Mouse (Mus musculus) monocyte, adult 2 months (primary cell): Measurements from ENCODE around the gene Isoc2b.
"Not testable (repeated sequence)": the region's sequence is repeated elsewhere in the genome, so short reads cannot be mapped to it uniquely, and the experiment has no call there.

Experiments used
- DNase-seq, 2 experiments: peaks; one replicate each; pipeline ENCODE4 v3.0.0; 2022; ENCODE audit warnings: low spot score in 2 of 2, low read depth in 1 of 2

The Isoc2b gene

GRCm38 (mm10) chr7:4866631-4867180, 3.4 kb downstream of the Isoc2b start:
- DNase-seq = no peak

DNA sequence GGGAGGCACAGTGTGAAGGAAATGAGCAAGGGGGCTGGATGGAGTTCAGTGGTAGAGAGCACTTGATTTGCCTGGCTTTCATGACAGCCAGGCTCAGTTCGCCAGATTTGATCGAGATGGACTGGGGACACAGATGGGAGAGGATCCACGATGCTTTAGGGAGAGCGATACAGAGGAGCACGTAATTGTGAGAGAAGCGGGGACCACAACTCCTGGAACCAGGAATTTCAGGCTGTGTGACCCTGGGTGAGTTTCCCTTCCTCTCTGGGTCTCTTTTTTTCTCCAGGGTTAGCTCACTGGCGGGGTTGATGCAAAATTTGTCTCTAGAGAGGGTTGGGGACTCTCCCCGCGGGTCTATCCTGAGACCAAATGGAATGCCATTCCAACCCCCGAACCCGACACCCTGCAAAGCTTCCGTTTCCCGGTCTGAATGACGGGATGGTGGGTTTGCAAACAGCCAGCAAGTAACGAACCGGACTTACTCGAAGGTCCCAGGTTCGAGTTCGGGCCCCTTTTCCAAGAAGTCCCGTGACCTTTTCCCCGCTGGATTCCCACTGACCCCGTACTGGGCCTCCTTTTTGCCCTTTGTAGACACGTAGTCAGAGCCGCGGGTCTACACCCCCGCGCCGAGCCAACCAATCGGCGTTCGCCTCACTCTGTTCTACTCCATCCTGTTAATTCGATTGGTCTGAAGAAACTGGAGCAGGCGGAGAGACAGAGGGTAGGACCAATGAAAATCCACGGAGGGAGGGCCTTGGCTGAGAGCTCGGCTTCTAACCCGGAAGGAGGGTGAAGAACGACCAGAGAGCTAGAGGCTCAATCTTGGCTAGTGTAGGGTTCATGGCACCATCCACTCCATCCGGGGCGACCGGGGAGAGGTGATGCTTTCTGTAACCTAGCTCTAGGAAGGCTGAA, 4.2 kb downstream of the Isoc2b start:
- peak; percentile 86 to 87 for DNase-seq

DNA sequence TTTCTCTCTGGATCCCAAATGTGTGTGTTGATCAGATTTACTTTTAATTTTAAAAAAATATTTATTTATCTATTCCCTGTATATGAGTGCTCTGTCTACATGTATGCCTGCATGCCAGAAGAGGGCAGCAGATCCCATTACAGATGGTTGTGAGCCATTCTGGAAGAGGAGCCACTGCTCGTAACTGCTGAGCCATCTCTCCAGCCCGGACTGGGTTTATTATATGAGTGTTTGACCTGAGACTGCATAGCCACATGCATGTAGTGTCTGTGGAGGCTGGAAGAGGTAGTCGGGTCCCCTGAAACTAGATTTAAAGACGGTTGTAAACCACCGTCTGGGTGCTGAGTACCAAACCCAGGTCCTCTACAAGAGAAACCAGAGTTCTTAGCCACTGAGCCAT, 5.0 kb downstream of the Isoc2b start:
- DNase-seq = peak; percentile 18 to 21

GRCm38 (mm10) chr7:4864130-4864845, 5.8 kb downstream of the Isoc2b start:
- DNase-seq = no peak

DNA sequence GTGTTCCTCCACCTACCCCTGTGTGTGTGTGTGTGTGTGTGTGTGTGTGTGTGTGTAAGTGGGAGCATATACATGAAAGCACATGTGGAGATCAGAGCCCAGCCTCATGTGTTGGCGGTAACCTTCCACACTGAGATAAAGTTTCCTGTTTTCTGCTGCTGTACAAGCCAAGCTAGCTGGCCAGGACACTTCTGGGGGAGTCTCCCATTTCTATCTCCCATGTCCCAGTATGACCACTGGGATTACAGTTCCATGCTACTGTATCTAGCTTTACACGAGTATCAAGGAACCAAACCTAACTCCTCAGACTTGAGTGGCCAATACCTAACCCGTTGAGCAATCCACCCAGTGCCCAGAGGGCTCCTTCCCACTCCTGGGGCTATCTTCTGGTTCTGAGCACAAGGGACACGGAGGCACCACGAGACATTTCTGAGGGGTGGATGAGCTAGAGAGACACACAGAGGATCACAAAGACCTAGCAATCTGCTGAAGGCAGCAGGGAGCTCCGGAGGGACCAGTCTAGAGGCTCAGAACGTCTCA, 6.4 kb downstream of the Isoc2b start:
- DNase-seq = no peak

GRCm38 (mm10) chr7:4863041-4863440, 7.0 kb downstream of the Isoc2b start:
- DNase-seq = no peak

- DNase-seq = not testable (repeated sequence)
Measured at GRCm38 (mm10) chr7:4860926-4861325, 9.1 kb downstream of the Isoc2b start.

DNA sequence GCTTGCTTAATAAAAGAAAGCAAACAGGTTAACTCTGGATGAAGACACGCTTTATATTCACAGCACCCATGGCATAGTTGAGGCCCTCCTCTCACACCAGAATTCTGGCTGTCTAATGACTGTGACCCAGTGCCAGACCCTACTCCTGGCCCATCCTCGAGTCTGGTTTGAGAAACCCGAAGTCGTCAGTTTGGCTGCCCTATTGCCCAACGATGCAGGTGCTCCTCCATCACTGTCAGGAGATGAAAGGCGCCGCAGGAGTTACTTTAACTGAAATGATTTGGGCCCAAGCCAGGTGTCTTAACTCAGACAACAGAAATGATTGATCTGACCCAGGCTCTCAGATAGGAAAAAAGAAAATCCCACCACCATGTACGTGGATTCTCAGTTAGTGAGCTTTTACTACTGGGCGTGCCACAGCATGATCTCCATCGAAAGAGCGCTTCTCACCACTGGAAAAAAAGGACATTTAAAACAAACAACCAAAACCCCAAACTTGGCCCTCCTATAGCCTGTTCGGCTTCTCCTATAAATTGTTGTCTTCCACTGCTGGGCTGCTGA, 10.6 kb downstream of the Isoc2b start:
- no peak for DNase-seq

DNA sequence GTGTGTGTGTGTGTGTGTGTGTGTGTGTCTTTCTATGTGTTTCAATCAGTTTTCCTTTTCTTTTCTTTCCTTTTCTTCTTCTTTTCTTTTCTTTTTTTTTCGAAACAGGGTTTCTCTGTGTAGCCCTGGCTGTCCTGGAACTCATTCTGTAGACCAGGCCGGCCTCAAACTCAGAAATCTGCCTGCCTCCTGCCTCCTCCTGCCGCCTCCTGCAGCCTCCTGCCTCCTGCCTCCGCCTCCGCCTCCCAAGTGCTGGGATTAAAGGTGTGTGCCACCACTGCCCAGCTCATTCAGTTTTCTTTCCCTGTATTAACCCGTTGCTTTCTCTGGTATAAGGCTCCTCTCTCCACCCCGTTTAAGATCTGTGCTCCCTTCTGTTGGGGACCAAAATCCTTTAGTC, 12.7 kb downstream of the Isoc2b start:
- no peak for DNase-seq

GRCm38 (mm10) chr7:4856508-4856907, 13.6 kb downstream of the Isoc2b start:
- DNase-seq = no peak

GRCm38 (mm10) chr7:4853613-4854012, 16.4 kb downstream of the Isoc2b start:
- DNase-seq = no peak

- no peak for DNase-seq
Measured at GRCm38 (mm10) chr7:4851315-4851688, 18.8 kb downstream of the Isoc2b start.

DNA sequence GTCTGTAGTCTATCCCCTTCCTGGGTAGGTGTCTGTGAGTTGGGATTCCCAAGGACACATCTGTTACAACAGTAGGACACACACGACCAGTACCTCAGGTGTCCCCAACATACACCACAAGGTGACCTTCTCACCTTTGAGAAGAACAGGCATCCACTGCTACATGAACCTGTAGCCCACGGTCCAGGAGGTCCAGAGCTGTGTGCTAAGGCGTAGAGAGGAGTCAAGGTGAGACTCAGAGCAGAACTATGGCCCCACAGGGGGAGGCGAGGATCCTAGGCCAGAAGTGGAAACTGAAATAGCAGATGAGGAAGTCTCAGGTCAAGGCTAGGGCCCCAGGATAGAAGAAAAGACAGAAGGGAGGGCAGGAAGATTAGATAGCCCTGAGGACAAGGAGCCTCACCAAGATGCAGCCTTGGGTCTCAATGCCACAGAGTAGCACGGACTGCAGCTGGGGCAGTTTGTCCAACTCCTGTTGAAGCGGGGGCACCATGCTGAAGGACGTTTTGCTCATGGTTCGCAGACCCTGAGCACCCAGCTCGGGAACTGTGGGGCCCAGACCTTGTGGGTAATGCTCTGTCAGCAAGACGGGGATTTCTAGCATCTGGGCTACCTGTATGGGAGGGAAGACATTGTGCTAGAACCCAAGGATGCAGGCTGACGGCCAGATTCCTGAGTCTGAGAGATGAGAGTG, 19.3 kb downstream of the Isoc2b start:
- DNase-seq = no peak

- DNase-seq = no peak
Measured at GRCm38 (mm10) chr7:4849372-4849771, 20.7 kb downstream of the Isoc2b start.

DNA sequence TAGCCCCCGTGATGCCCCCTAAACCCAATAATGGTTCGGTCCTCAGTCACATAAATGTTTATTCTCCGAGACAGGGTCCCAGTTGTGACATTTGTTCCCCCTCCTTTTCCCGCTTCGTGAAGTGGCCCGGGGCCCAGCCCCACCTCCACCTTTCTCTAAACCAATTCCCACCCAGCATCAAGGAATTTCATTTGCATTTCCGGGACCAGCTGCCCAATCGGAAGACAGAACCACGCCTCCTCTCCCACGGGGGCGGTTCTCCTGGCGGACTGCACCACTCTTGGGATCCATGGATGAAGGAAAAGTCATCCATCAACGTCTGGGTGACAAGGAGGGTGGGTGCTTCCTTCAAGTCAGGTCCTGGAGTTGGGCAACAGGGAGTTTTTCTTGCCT, 25.1 kb downstream of the Isoc2b start:
- DNase-seq = no peak

GRCm38 (mm10) chr7:4844245-4844916, 25.7 kb downstream of the Isoc2b start, which contains the start of gene Shisa7:
Gene Shisa7 (minus strand): TSS chr7:4844696.
- no peak for DNase-seq

DNA sequence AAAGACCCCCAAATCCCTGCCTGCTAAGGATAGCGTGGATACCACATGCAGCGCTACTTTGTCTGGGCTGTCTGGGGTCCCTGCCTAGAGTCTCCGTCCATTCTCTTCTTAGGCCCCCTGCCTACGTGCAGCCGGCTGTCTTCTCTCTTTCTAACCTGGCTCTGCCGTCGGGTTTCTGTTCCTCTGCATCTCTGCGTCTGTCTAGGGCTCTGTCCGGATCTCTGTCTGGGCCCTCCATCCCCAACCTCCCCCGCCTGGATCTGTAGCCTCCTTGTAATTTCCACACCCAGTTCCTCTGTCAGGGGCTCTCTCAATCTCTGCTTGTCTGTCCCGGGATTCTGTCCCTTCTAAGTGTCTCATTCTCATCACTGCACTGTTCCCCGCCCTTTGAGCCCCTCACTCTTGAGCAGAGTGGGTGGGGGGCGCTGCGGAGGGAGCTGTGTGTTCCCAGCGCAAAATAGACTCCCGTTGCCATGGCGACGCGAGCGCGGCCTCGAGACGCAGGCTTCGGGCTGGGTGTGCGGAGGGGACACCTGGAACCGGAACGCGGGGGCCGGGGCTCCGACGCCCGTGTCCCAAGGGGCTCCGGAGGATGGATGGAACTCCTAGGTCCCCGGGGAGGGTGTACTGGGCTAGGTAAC, 26.3 kb downstream of the Isoc2b start:
- no peak for DNase-seq

DNA sequence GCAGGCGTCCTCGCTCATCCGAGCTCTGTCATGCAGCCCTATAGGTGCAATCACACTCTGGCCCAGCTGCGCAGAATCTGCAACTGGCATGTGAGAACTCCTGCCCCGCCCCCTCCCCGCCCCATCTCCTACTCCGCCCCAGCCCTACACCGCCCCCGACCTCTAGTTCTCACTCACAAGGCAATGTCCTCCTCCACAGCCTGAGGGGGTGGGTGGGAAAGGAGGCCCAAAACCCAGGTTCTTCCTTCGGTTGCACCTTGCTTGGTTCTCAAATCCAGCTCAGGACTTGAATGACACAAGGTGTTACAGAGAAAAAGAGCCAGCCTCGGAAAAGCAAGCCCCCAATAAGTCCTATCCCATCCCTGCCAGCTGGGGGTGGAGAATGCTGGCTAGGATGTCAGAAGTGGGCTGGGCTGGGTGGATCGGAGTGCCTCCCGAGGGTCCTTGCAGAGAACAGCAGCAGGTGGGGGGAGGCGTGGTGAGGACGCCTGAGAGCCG, 27.4 kb downstream of the Isoc2b start:
- no peak for DNase-seq

DNA sequence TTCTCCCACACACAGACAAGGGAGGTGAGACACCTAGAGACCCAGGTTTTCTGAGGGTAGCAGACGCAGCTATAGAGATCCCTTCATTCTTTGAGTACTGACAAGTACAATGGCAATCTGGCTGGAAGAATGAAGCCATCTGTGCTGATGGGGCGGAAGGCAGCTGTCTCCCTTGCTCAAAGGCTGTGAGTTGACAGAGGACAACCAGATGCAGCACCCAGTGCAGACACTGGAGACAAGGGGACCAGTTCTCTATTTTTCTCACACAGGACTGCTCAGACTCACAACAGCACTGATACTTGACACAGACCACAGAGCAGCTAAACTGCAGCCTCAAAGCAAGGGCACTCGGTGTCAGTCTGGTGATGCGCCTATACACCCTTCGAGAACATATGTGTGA, 28.0 kb downstream of the Isoc2b start:
- no peak for DNase-seq

- DNase-seq = no peak
Measured at GRCm38 (mm10) chr7:4837639-4838038, 32.4 kb downstream of the Isoc2b start.
